Mouse (Mus musculus): ENCODE results near the gene Ppig. TPM values are rescaled to one million over a fixed set of nuclear protein-coding genes. Genes with fewer than 3 reads are reported as not detected.
"Not testable (repeated sequence)": the region's sequence is repeated elsewhere in the genome, so short reads cannot be mapped to it uniquely, and the experiment has no call there.

The Ppig gene
- total RNA-seq (2014; rRNA removed), result 9.3 and 9.7 TPM in 2 replicates
- 0.91 and 1.3 TPM in 2 replicates for polyA plus RNA-seq (2012; rRNA removed)

GRCm38 (mm10) chr2:69722273-69722649 is at the start of gene Ppig:
Ppig (plus strand) TSS chr2:69722545.
- no peaks in the 10 kb centered on the region for H3K36me3 ChIP-seq (ENCODE audit: control insufficient read depth, insufficient read depth, low read length)
- H3K9ac ChIP-seq (ENCODE audit: low read depth, low read length), result peak within 1 kb of the TSS; percentile 93
- peak within 1 kb of the TSS; percentile 93 for H3K27ac ChIP-seq (replicated peaks; ENCODE audit: insufficient read depth, low read depth, low read length)
- peak; percentile 9 for DNase-seq (ENCODE audit: extremely low read depth, low read depth, low spot score)
- peak within 1 kb of the TSS; percentile 92 for H3K4me3 ChIP-seq (ENCODE audit: insufficient read depth, low read depth, low read length)
- WGBS, result 5% methylated on average over 12 of the region's 12 CpGs
- TF ChIP-seq CTCF (IDR thresholded peaks at IDR 0.05; ENCODE audit: low read depth, low read length), result no peak
- TF ChIP-seq POLR2A (IDR thresholded peaks at IDR 0.05; ENCODE audit: extremely low read depth, insufficient read depth, low read length), result no peak
- H3K27me3 ChIP-seq (ENCODE audit: control insufficient read depth, insufficient read depth, low read length), result no peaks in the 10 kb centered on the region
- H3K79me2 ChIP-seq (ENCODE audit: control insufficient read depth, insufficient read depth, low read length), result peaks cover 3% of the 10 kb centered on the region; the same call in 1 of the 2 replicates
- peaks cover 8% of the 10 kb centered on the region for H3K4me1 ChIP-seq (ENCODE audit: control insufficient read depth, insufficient read depth, low read length)

GRCm38 (mm10) chr2:69673723-69674122 is 48.6 kb upstream of the Ppig start:
- Histone ChIP-seq H3K27ac (replicated peaks; ENCODE audit: insufficient read depth, low read depth, low read length) (no peak overlapping the region), H3K27me3 (ENCODE audit: control insufficient read depth, insufficient read depth, low read length) (no peaks in the 10 kb centered on the region), H3K4me1 (ENCODE audit: control insufficient read depth, insufficient read depth, low read length) (no peaks in the 10 kb centered on the region), H3K79me2 (ENCODE audit: control insufficient read depth, insufficient read depth, low read length) (no peaks in the 10 kb centered on the region), H3K4me3 (ENCODE audit: insufficient read depth, low read depth, low read length) (no peak overlapping the region), H3K9ac (ENCODE audit: low read depth, low read length) (no peak overlapping the region), H3K36me3 (ENCODE audit: control insufficient read depth, insufficient read depth, low read length) (peaks cover 4% of the 10 kb centered on the region; the same call in 1 of the 2 replicates)
- DNase-seq (ENCODE audit: extremely low read depth, low read depth, low spot score), result no peak
- TF ChIP-seq CTCF (IDR thresholded peaks at IDR 0.05; ENCODE audit: low read depth, low read length), result no peak
- TF ChIP-seq POLR2A (IDR thresholded peaks at IDR 0.05; ENCODE audit: extremely low read depth, insufficient read depth, low read length), result no peak
- WGBS, result 73% methylated on average over 5 of the region's 5 CpGs

GRCm38 (mm10) chr2:69675266-69675665 is 47.1 kb upstream of the Ppig start:
- TF ChIP-seq CTCF (IDR thresholded peaks at IDR 0.05; ENCODE audit: low read depth, low read length) (no peak), POLR2A (IDR thresholded peaks at IDR 0.05; ENCODE audit: extremely low read depth, insufficient read depth, low read length) (no peak)
- no peak overlapping the region for H3K4me3 ChIP-seq (ENCODE audit: insufficient read depth, low read depth, low read length)
- no peaks in the 10 kb centered on the region for H3K79me2 ChIP-seq (ENCODE audit: control insufficient read depth, insufficient read depth, low read length)
- H3K4me1 ChIP-seq (ENCODE audit: control insufficient read depth, insufficient read depth, low read length), result no peaks in the 10 kb centered on the region
- no peak for DNase-seq (ENCODE audit: extremely low read depth, low read depth, low spot score)
- peaks cover under 1% of the 10 kb centered on the region; the same call in 1 of the 2 replicates for H3K36me3 ChIP-seq (ENCODE audit: control insufficient read depth, insufficient read depth, low read length)
- WGBS, result 94% methylated on average over 9 of the region's 9 CpGs
- no peak overlapping the region for H3K9ac ChIP-seq (ENCODE audit: low read depth, low read length)
- no peak overlapping the region for H3K27ac ChIP-seq (replicated peaks; ENCODE audit: insufficient read depth, low read depth, low read length)
- no peaks in the 10 kb centered on the region for H3K27me3 ChIP-seq (ENCODE audit: control insufficient read depth, insufficient read depth, low read length)

- 51% methylated on average over 2 of the region's 2 CpGs for WGBS
- DNase-seq (ENCODE audit: extremely low read depth, low read depth, low spot score), result no peak
- Histone ChIP-seq H3K9ac (ENCODE audit: low read depth, low read length) (no peak overlapping the region), H3K4me1 (ENCODE audit: control insufficient read depth, insufficient read depth, low read length) (no peaks in the 10 kb centered on the region), H3K79me2 (ENCODE audit: control insufficient read depth, insufficient read depth, low read length) (no peaks in the 10 kb centered on the region), H3K27ac (replicated peaks; ENCODE audit: insufficient read depth, low read depth, low read length) (no peak overlapping the region), H3K36me3 (ENCODE audit: control insufficient read depth, insufficient read depth, low read length) (no peaks in the 10 kb centered on the region), H3K27me3 (ENCODE audit: control insufficient read depth, insufficient read depth, low read length) (no peaks in the 10 kb centered on the region), H3K4me3 (ENCODE audit: insufficient read depth, low read depth, low read length) (no peak overlapping the region)
- TF ChIP-seq POLR2A (IDR thresholded peaks at IDR 0.05; ENCODE audit: extremely low read depth, insufficient read depth, low read length) (no peak), CTCF (IDR thresholded peaks at IDR 0.05; ENCODE audit: low read depth, low read length) (no peak)
Measured at GRCm38 (mm10) chr2:69676713-69677112, 45.6 kb upstream of the Ppig start.

GRCm38 (mm10) chr2:69677215-69677614 is 45.1 kb upstream of the Ppig start:
- H3K4me3 ChIP-seq (ENCODE audit: insufficient read depth, low read depth, low read length); H3K36me3 ChIP-seq (ENCODE audit: control insufficient read depth, insufficient read depth, low read length); H3K4me1 ChIP-seq (ENCODE audit: control insufficient read depth, insufficient read depth, low read length); H3K27ac ChIP-seq (replicated peaks; ENCODE audit: insufficient read depth, low read depth, low read length); H3K79me2 ChIP-seq (ENCODE audit: control insufficient read depth, insufficient read depth, low read length); H3K27me3 ChIP-seq (ENCODE audit: control insufficient read depth, insufficient read depth, low read length); DNase-seq (ENCODE audit: extremely low read depth, low read depth, low spot score); H3K9ac ChIP-seq (ENCODE audit: low read depth, low read length): not testable (repeated sequence)
- 89% methylated on average over 2 of the region's 2 CpGs for WGBS

GRCm38 (mm10) chr2:69679990-69680389 is 42.4 kb upstream of the Ppig start:
- Histone ChIP-seq H3K27me3 (ENCODE audit: control insufficient read depth, insufficient read depth, low read length) (no peaks in the 10 kb centered on the region), H3K36me3 (ENCODE audit: control insufficient read depth, insufficient read depth, low read length) (no peaks in the 10 kb centered on the region), H3K9ac (ENCODE audit: low read depth, low read length) (no peak overlapping the region), H3K27ac (replicated peaks; ENCODE audit: insufficient read depth, low read depth, low read length) (no peak overlapping the region), H3K79me2 (ENCODE audit: control insufficient read depth, insufficient read depth, low read length) (no peaks in the 10 kb centered on the region), H3K4me3 (ENCODE audit: insufficient read depth, low read depth, low read length) (no peak overlapping the region), H3K4me1 (ENCODE audit: control insufficient read depth, insufficient read depth, low read length) (no peaks in the 10 kb centered on the region)
- no peak for DNase-seq (ENCODE audit: extremely low read depth, low read depth, low spot score)
- 63% methylated on average over 6 of the region's 6 CpGs for WGBS
- TF ChIP-seq POLR2A (IDR thresholded peaks at IDR 0.05; ENCODE audit: extremely low read depth, insufficient read depth, low read length), result no peak
- peak; percentile 17; the same call in 1 of the 2 replicates for TF ChIP-seq CTCF (IDR thresholded peaks at IDR 0.05; ENCODE audit: low read depth, low read length)
